Mouse (Mus musculus) midbrain, postnatal 0 days (tissue): ENCODE results near the gene Nme3. TPM values are rescaled to one million over a fixed set of nuclear protein-coding genes. Genes with fewer than 3 reads are reported as not detected.

Experiments
- ATAC-seq: fragments of 200-750 bp; cut with Nextera tagmentation; 2 replicates; pipeline ENCODE4 v1.8.0; 2017; ENCODE audit warnings: moderate number of reproducible peaks, mild to moderate bottlenecking, moderate TSS enrichment, moderate library complexity; ENCODE audit not compliant: low FRiP score
- DNase-seq: peaks from one replicate; pipeline ENCODE4 v3.0.0-alpha.2; 2015; ENCODE audit warnings: low spot score
- H3K27ac ChIP-seq: fragments of 300-500 bp; sonication (generic); 2 replicates; pipeline ENCODE4 v1.5.1; 2014; ENCODE audit warnings: low read depth, mild to moderate bottlenecking, low read length, mixed read lengths
- H3K27me3 ChIP-seq: fragments of 300-500 bp; sonication (generic); 2 replicates; pipeline ENCODE4 v1.6.1; 2014; ENCODE audit warnings: low read length, control low read depth, mixed read lengths; ENCODE audit not compliant: insufficient read depth
- H3K36me3 ChIP-seq: fragments of 300-500 bp; sonication (generic); 2 replicates; pipeline ENCODE4 v1.6.1; 2014; ENCODE audit warnings: low read length, control low read depth, mixed read lengths; ENCODE audit not compliant: insufficient read depth
- H3K4me1 ChIP-seq: fragments of 300-500 bp; sonication (generic); 2 replicates; pipeline ENCODE4 v1.6.1; 2014; ENCODE audit warnings: mild to moderate bottlenecking, control low read depth, antibody characterized with exemption, low read length, mixed read lengths; ENCODE audit not compliant: insufficient read depth
- H3K4me2 ChIP-seq: fragments of 300-500 bp; sonication (generic); 2 replicates; pipeline ENCODE4 v1.6.1; 2014; ENCODE audit warnings: low read depth, mild to moderate bottlenecking, low read length, mixed read lengths; ENCODE audit not compliant: poor library complexity, severe bottlenecking
- H3K4me3 ChIP-seq: fragments of 300-500 bp; sonication (generic); 2 replicates; pipeline ENCODE4 v1.5.1; 2014; ENCODE audit warnings: low read depth, mild to moderate bottlenecking, low read length, moderate library complexity
- H3K9ac ChIP-seq: fragments of 300-500 bp; sonication (generic); replicated peaks from 2 replicates; pipeline ENCODE4 v1.6.1; 2014; ENCODE audit warnings: mild to moderate bottlenecking, low read length, moderate library complexity, mixed read lengths; ENCODE audit not compliant: poor library complexity, severe bottlenecking
- H3K9me3 ChIP-seq: fragments of 300-500 bp; sonication (generic); 2 replicates; pipeline ENCODE4 v1.6.1; 2016; ENCODE audit warnings: low read length, control low read depth
- CTCF ChIP-seq: IDR thresholded peaks from 2 replicates; pipeline ENCODE4 v1.5.1; 2016; ENCODE audit warnings: antibody characterized with exemption, mild to moderate bottlenecking
- WGBS: fragments of 180-500 bp; shearing (Covaris S2); extraction: QIAGEN DNeasy Blood & Tissue Kit; methylation state at CpG from one replicate; pipeline ENCODE4 v1.1.7; 2014; 5-methylcytosine and 5-hydroxymethylcytosine counted together
- polyA plus RNA-seq: library from polyadenylated mRNA; unstranded; fragments of >200 nt; fragmentation: Nextera tagmentation; extraction: Ambion mirVana; gene quantifications from 2 replicates; pipeline ENCODE4 v1.2.1, GENCODE M21; 2015
- total RNA-seq: library from RNA; depleted of rRNA; stranded (reverse); fragments of >200 nt; gene quantifications from 2 replicates; pipeline ENCODE4 v1.2.3, GENCODE M21; 2014

Nme3 gene
- total and polyA plus RNA-seq, 2 experiments from 2014 or later, result 54.4 to 98.3 TPM

DNA sequence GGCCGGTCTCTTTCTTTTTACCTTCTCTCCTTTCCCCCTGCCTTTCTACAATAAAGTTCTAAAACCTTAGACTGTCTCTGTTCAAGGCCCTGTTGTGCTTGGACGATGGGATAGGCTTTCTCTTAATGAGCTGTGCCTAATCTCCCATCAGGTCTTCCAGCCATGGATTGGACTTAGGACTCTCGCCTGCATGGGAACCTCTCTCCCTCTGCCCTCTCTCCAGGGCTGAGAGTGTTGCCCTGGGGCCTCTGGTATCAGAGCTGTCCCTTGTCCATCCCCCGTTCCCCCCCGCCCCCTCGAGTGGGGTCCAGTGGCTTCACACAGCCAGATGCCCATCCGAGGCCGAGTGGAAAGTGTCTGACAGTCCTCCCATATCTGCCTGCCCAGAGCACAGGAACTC is 21.3 kb upstream of the Nme3 start:
- no peak for DNase-seq
- ATAC-seq, result no peak
- no peaks in the 10 kb centered on the region for H3K27me3 ChIP-seq
- H3K4me3 ChIP-seq, result no peak overlapping the region
- TF ChIP-seq CTCF, result no peak
- H3K9me3 ChIP-seq, result no peaks in the 10 kb centered on the region
- H3K27ac ChIP-seq, result no peak overlapping the region
- 72% methylated on average over 8 of the region's 8 CpGs for WGBS
- no peak overlapping the region for H3K9ac ChIP-seq
- H3K4me2 ChIP-seq, result no peak overlapping the region
- no peaks in the 10 kb centered on the region for H3K36me3 ChIP-seq
- no peaks in the 10 kb centered on the region for H3K4me1 ChIP-seq

DNA sequence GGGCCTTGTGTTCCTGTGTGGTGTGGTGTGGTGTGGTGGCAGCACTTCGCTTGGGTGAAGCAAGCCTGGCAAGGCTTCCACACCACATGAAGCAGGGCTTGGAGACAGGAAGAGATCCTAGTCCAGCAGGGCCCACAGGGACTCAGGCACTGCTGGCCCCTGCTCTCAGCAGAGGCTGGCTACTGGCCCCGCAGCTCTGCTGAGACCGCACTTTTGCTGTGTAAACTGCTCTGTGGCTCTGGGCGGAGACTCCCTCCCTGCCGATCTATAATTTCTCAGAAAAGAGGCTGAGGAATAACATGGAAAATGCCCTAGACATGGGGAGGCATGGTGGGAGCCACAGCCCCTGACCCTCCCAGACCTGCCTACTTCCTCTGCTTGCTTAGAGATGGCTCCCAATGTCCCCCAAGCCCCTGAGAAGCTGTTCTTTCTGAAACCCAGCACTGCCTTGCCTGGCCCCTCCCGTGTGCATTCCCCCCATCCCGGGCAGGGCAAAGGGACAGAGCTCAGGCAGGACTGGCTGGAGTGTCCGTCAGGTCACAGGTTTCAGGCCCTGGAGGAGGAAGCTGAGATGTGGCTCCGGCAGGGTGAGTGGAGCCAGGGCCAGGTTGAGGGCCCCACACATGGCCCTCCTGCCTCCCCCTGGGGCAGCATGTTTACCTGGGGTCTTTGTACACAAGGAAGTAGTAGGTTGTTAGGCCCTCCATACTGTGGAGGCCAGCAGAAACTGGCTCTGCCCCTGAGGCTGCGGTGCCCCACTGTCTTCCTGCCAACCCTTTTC is 18.8 kb upstream of the Nme3 start:
- Histone ChIP-seq H3K9me3 (no peaks in the 10 kb centered on the region), H3K27ac (no peak overlapping the region), H3K4me3 (no peak overlapping the region), H3K9ac (no peak overlapping the region), H3K4me1 (no peaks in the 10 kb centered on the region), H3K4me2 (no peak overlapping the region), H3K36me3 (no peaks in the 10 kb centered on the region; the same call in 1 of the 2 replicates), H3K27me3 (no peaks in the 10 kb centered on the region)
- 68% methylated on average over 10 of the region's 10 CpGs for WGBS
- no peak for TF ChIP-seq CTCF
- DNase-seq, result no peak
- no peak for ATAC-seq

DNA sequence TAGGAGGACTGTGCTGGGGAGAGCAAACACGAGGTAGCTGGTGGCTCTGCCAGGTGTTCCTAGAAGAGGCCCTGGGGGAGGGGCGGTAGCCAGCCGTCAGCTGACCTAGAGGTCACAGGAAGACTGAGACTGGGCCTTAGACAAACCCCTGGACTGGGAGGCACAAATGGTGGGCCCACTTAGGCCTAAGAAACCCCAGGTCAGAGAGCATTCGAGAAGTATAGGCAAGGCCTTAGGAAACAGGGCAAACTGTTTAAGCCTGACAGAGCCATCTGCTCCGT is 18.2 kb upstream of the Nme3 start:
- ATAC-seq (no peak), DNase-seq (no peak)
- Histone ChIP-seq H3K9ac (no peak overlapping the region), H3K4me2 (no peak overlapping the region), H3K4me1 (no peaks in the 10 kb centered on the region), H3K27me3 (no peaks in the 10 kb centered on the region), H3K27ac (no peak overlapping the region), H3K9me3 (no peaks in the 10 kb centered on the region), H3K36me3 (peaks cover 5% of the 10 kb centered on the region), H3K4me3 (no peak overlapping the region)
- WGBS, result 39% methylated on average over 5 of the region's 5 CpGs
- no peak for TF ChIP-seq CTCF

DNA sequence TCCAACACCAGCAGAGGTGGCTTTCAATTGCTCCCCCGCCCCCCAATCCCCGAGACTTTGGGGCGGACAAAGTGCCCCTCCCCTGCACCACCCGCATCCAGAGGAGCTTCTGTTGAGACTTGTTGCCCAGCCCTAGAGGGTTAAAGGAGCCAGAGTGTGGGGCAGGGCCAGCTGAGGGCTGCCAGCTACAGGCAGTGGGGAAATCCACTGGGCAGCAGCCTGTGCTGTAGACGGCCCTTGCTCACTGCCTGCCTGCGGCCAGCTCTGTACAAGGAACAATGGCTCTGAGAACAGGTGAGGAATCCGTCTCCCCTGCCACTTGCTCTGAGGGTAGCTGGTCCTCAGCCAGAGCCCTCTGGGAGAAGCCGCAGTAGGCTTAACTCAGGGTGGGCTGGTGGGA is 17.8 kb upstream of the Nme3 start:
- H3K4me3 ChIP-seq, result no peak overlapping the region
- no peaks in the 10 kb centered on the region for H3K9me3 ChIP-seq
- H3K9ac ChIP-seq, result no peak overlapping the region
- no peaks in the 10 kb centered on the region for H3K27me3 ChIP-seq
- no peaks in the 10 kb centered on the region for H3K4me1 ChIP-seq
- WGBS, result 65% methylated on average over 8 of the region's 8 CpGs
- no peak for DNase-seq
- no peak overlapping the region for H3K27ac ChIP-seq
- no peak for TF ChIP-seq CTCF
- no peak for ATAC-seq
- no peak overlapping the region for H3K4me2 ChIP-seq
- peaks cover 9% of the 10 kb centered on the region for H3K36me3 ChIP-seq

DNA sequence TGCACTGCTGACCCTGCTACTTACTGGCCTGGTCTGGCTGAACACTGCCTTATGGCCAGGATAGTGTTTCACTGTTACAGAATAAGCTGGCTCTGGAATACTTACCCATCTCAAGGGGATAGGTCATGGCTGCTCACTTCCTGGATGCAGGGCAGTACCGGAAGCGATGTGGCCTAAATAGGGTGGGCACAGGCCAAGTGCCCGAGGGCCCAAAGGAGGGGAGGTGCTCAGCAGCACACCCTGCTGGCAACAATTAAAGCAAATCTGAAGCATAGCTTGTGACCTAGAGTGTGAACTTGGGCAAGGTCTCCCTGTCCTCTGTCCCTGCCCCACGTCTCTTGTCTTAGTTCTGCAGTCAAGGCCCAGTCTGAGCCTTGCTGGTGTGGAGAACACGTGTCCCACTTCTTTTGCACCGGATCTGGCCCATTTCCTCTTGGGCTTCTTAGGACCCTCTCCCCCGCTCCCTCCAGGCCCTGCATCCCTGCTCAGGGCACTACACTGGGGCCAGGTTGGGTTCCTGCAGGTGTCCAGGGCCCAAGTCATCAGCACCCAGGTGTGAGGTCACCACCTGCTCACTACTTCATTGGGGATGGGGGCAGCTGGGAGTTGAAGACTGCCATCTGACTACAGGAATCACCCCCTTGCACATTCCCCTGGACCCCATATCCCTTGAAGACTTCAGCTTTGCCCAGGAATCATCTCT is 14.4 kb upstream of the Nme3 start:
- H3K27me3 ChIP-seq, result no peaks in the 10 kb centered on the region
- DNase-seq (peak; percentile 22), ATAC-seq (no peak)
- no peaks in the 10 kb centered on the region for H3K9me3 ChIP-seq
- peak; percentile 60 for TF ChIP-seq CTCF
- WGBS, result 47% methylated on average over 7 of the region's 7 CpGs
- H3K4me1 ChIP-seq, result peaks cover 4% of the 10 kb centered on the region; the same call in 1 of the 2 replicates
- no peak overlapping the region for H3K9ac ChIP-seq
- H3K36me3 ChIP-seq, result peaks cover 12% of the 10 kb centered on the region
- no peak overlapping the region for H3K4me3 ChIP-seq
- no peak overlapping the region for H3K4me2 ChIP-seq
- H3K27ac ChIP-seq, result no peak overlapping the region

DNA sequence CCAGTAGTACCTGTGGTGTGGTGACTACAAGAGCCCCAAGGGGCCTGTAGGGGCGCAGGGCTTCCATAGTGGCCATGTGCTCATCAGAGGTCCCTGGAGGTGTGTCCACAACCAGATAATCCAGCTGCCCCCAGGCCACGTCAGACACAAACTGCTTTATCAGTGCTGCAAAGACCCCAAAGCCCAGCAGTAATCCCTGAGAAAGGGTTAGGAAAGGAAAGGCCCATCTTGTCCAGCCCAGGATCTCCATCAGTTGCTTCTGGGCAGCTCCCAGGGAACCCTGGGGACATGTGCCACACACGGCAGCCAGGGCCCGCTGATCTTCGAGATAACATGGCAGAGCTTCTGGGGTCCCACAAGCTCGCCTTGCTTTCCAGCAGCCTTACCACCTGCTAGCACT is 11.9 kb upstream of the Nme3 start:
- H3K9me3 ChIP-seq, result no peaks in the 10 kb centered on the region
- 85% methylated on average over 6 of the region's 6 CpGs for WGBS
- no peak for TF ChIP-seq CTCF
- H3K27ac ChIP-seq, result no peak overlapping the region
- H3K27me3 ChIP-seq, result no peaks in the 10 kb centered on the region
- no peak for ATAC-seq
- no peak overlapping the region for H3K4me3 ChIP-seq
- no peak overlapping the region for H3K4me2 ChIP-seq
- H3K36me3 ChIP-seq, result peaks cover 18% of the 10 kb centered on the region
- no peak for DNase-seq
- H3K4me1 ChIP-seq, result peaks cover 13% of the 10 kb centered on the region; the same call in 1 of the 2 replicates
- no peak overlapping the region for H3K9ac ChIP-seq
